Mouse (Mus musculus): Measurements from ENCODE around the gene Thbs3. TPM values are rescaled to one million over a fixed set of nuclear protein-coding genes. Genes with fewer than 3 reads are reported as not detected.

The Thbs3 gene
- polyA plus RNA-seq, 1 experiment: 1.1 TPM

GRCm38 (mm10) chr3:89181749-89182500 is 33.1 kb upstream of the Thbs3 start:
- H3K4me1 ChIP-seq (ENCODE audit: control insufficient read depth, insufficient read depth, low read length): peaks cover 4% of the 10 kb centered on the region
- no peak overlapping the region for H3K4me3 ChIP-seq (ENCODE audit: insufficient read depth, low read length)
- TF ChIP-seq POLR2A (IDR thresholded peaks at IDR 0.05; ENCODE audit: borderline replicate concordance, low read depth, low read length) (no peak), CTCF (IDR thresholded peaks at IDR 0.05; ENCODE audit: low read depth, low read length) (no peak)
- no peak overlapping the region for H3K27ac ChIP-seq (ENCODE audit: insufficient read depth, low read depth, low read length)

DNA sequence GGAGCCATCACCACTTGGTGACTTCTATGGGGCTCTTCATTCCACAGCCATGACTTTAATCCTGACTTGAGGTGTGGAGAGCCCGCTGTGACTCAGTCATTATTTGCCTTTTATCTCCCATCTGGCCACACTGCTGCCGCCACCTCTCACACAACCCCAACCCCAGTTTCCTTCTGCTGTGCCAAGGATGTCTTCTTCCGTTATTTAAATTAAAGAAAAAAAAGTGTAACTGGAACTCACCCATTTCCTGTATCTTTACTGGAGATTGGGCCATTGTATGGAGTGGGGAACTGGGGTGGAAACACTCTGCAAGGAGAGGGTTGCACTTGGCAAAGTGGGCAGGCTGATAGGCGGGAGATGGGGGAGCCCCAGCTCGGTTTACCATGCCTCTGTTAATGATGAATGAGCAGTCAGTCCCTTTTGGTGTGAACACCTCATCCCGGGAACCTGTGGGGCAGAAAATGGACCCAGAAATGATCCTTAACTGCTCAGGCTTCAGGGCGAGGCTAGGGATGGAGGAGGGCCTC is 32.4 kb upstream of the Thbs3 start:
- H3K4me1 ChIP-seq (ENCODE audit: control insufficient read depth, insufficient read depth, low read length): peaks cover 4% of the 10 kb centered on the region
- no peak overlapping the region for H3K27ac ChIP-seq (ENCODE audit: insufficient read depth, low read depth, low read length)
- TF ChIP-seq POLR2A (IDR thresholded peaks at IDR 0.05; ENCODE audit: borderline replicate concordance, low read depth, low read length): no peak
- TF ChIP-seq CTCF (IDR thresholded peaks at IDR 0.05; ENCODE audit: low read depth, low read length): no peak
- H3K4me3 ChIP-seq (ENCODE audit: insufficient read depth, low read length): no peak overlapping the region

DNA sequence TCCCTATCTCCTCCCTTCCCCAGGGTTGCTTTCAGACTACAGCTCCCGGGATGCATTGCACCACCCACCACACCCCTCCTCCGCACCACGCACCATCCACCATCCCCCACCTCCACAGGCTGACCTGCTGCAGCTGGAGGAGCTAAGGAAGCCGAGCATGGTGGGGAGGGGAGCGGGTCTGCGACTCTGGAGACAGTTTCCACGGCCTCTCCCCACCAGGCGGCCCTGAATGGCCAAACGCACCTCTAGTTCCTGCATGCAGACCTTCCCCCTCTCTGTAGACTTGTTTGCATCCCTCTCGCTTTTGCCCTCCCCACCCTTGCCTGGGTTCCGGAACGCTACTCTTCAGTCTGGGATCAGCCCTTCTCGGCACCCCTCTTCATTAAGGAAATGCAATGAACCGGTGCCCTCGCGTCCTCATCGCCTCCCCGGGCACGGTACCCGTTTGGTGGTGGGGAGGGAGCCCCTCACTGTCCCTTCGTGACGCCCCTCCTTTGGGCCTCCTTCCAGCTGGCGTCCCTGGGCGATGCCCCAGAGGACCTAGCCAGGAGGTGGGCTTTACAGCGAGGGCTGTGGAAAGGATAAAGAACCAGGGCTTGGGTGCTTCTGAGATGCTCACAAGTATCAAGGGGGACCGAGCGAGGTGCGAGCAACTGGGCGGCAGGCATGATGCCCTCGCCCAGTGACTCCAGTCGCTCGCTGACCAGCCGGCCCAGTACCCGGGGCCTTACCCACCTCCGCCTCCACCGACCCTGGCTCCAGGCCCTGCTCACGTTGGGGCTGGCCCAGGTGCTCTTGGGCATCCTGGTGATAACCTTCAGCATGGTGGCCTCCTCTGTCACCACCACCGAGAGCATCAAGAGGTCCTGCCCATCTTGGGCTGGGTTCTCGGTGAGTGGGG is 31.7 kb upstream of the Thbs3 start, which contains the start of gene Fam189b:
Fam189b (plus strand) TSS at position 86 of the 901 bp plus-strand sequence.
- H3K4me3 ChIP-seq (ENCODE audit: insufficient read depth, low read length): peak within 1 kb of the TSS; percentile 49
- H3K27ac ChIP-seq (ENCODE audit: insufficient read depth, low read depth, low read length): no peak within 1 kb of the TSS
- no peak for TF ChIP-seq POLR2A (IDR thresholded peaks at IDR 0.05; ENCODE audit: borderline replicate concordance, low read depth, low read length)
- no peak for TF ChIP-seq CTCF (IDR thresholded peaks at IDR 0.05; ENCODE audit: low read depth, low read length)
- H3K4me1 ChIP-seq (ENCODE audit: control insufficient read depth, insufficient read depth, low read length): peaks cover 4% of the 10 kb centered on the region

DNA sequence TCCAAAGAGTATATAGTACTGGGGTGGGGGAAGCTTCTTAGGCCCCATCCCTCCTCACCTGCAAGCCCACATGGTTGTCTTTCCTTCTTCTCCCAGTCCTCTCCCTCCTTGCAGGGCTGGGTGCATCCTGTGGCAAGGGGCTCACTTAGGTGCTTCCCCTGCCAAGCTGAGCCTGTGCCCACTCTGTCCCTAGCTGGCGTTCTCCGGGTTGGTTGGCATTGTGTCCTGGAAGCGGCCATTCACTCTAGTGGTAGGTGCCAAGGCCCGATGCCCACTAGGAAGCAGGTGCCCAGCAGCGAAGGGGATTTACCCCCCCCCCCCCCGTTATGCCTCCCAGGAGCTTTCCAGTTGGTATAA is 31.0 kb upstream of the Thbs3 start:
- H3K4me1 ChIP-seq (ENCODE audit: control insufficient read depth, insufficient read depth, low read length): peaks cover under 1% of the 10 kb centered on the region
- TF ChIP-seq CTCF (IDR thresholded peaks at IDR 0.05; ENCODE audit: low read depth, low read length) (no peak), POLR2A (IDR thresholded peaks at IDR 0.05; ENCODE audit: borderline replicate concordance, low read depth, low read length) (no peak)
- H3K4me3 ChIP-seq (ENCODE audit: insufficient read depth, low read length): no peak overlapping the region

DNA sequence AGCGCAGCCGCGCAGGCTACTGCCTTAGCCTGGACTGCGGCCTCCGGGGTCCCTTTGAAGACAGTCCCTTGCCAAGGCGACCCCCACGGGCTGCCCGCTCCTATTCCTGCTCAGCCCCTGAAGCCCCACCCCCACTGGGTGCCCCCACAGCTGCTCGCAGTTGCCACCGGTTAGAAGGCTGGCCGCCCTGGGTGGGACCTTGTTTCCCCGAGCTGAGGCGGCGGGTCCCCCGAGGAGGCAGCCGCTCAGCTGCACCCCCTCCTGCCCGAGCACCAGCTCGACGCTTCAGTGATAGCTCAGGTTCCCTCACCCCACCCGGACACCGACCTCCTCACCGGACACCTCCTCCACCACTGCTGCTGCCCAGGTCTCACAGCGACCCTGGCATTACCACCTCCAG is 27.8 kb upstream of the Thbs3 start:
- TF ChIP-seq POLR2A (IDR thresholded peaks at IDR 0.05; ENCODE audit: borderline replicate concordance, low read depth, low read length) (no peak), CTCF (IDR thresholded peaks at IDR 0.05; ENCODE audit: low read depth, low read length) (no peak)
- no peak overlapping the region for H3K4me3 ChIP-seq (ENCODE audit: insufficient read depth, low read length)
- H3K27ac ChIP-seq (ENCODE audit: insufficient read depth, low read depth, low read length): no peak overlapping the region
- no peaks in the 10 kb centered on the region for H3K4me1 ChIP-seq (ENCODE audit: control insufficient read depth, insufficient read depth, low read length)

More for the DNA sequence above, 31.0 kb upstream of the Thbs3 start:
- no peak overlapping the region for H3K27ac ChIP-seq (ENCODE audit: insufficient read depth, low read depth, low read length)

- no peak for TF ChIP-seq CTCF (IDR thresholded peaks at IDR 0.05; ENCODE audit: low read depth, low read length)
- no peak for TF ChIP-seq POLR2A (IDR thresholded peaks at IDR 0.05; ENCODE audit: borderline replicate concordance, low read depth, low read length)
- Histone ChIP-seq H3K4me1 (ENCODE audit: control insufficient read depth, insufficient read depth, low read length) (no peaks in the 10 kb centered on the region), H3K4me3 (ENCODE audit: insufficient read depth, low read length) (no peak overlapping the region), H3K27ac (ENCODE audit: insufficient read depth, low read depth, low read length) (no peak overlapping the region)
Measured at GRCm38 (mm10) chr3:89187690-89188477, 27.1 kb upstream of the Thbs3 start.

GRCm38 (mm10) chr3:89188478-89188875 is 26.5 kb upstream of the Thbs3 start:
- TF ChIP-seq CTCF (IDR thresholded peaks at IDR 0.05; ENCODE audit: low read depth, low read length) (no peak), POLR2A (IDR thresholded peaks at IDR 0.05; ENCODE audit: borderline replicate concordance, low read depth, low read length) (no peak)
- H3K4me1 ChIP-seq (ENCODE audit: control insufficient read depth, insufficient read depth, low read length): no peaks in the 10 kb centered on the region
- no peak overlapping the region for H3K27ac ChIP-seq (ENCODE audit: insufficient read depth, low read depth, low read length)
- no peak overlapping the region for H3K4me3 ChIP-seq (ENCODE audit: insufficient read depth, low read length)

- H3K4me1 ChIP-seq (ENCODE audit: control insufficient read depth, insufficient read depth, low read length): no peaks in the 10 kb centered on the region
- H3K4me3 ChIP-seq (ENCODE audit: insufficient read depth, low read length): no peak overlapping the region
- no peak overlapping the region for H3K27ac ChIP-seq (ENCODE audit: insufficient read depth, low read depth, low read length)
- TF ChIP-seq POLR2A (IDR thresholded peaks at IDR 0.05; ENCODE audit: borderline replicate concordance, low read depth, low read length) (no peak), CTCF (IDR thresholded peaks at IDR 0.05; ENCODE audit: low read depth, low read length) (no peak)
Measured at GRCm38 (mm10) chr3:89190436-89190835, 24.5 kb upstream of the Thbs3 start.

GRCm38 (mm10) chr3:89193351-89193750 is 21.6 kb upstream of the Thbs3 start:
- Histone ChIP-seq H3K27ac (ENCODE audit: insufficient read depth, low read depth, low read length) (no peak overlapping the region), H3K4me3 (ENCODE audit: insufficient read depth, low read length) (no peak overlapping the region), H3K4me1 (ENCODE audit: control insufficient read depth, insufficient read depth, low read length) (peaks cover 4% of the 10 kb centered on the region; the same call in 1 of the 2 replicates)
- no peak for TF ChIP-seq POLR2A (IDR thresholded peaks at IDR 0.05; ENCODE audit: borderline replicate concordance, low read depth, low read length)
- no peak for TF ChIP-seq CTCF (IDR thresholded peaks at IDR 0.05; ENCODE audit: low read depth, low read length)

All from bone marrow macrophage, adult 2 months (primary cell).